Mouse (Mus musculus) hindbrain, embryonic 14.5 days (tissue): ENCODE data around the gene Cct6b. TPM values are rescaled to one million over a fixed set of nuclear protein-coding genes. Genes with fewer than 3 reads are reported as not detected.

Source experiments
- ATAC-seq: fragments of 200-750 bp; cut with Nextera tagmentation; 2 replicates; pipeline ENCODE4 v1.8.0; 2017; ENCODE audit warnings: moderate number of reproducible peaks, mild to moderate bottlenecking, moderate TSS enrichment, moderate library complexity; ENCODE audit not compliant: low FRiP score
- DNase-seq: peaks from one replicate; pipeline ENCODE4 v3.0.0-alpha.2; 2015; ENCODE audit warnings: low spot score
- H3K27ac ChIP-seq: fragments of 300-500 bp; sonication (generic); 2 replicates; pipeline ENCODE4 v1.5.1; 2014; ENCODE audit warnings: mild to moderate bottlenecking, moderate library complexity
- H3K27me3 ChIP-seq: fragments of 300-500 bp; sonication (generic); 2 replicates; pipeline ENCODE4 v1.6.1; 2014; ENCODE audit warnings: mild to moderate bottlenecking, low read length, mixed read lengths; ENCODE audit not compliant: control insufficient read depth, insufficient read depth
- H3K36me3 ChIP-seq: fragments of 300-500 bp; sonication (generic); replicated peaks from 2 replicates; pipeline ENCODE4 v1.6.1; 2014; ENCODE audit not compliant: control insufficient read depth, insufficient read depth
- H3K4me1 ChIP-seq: fragments of 300-500 bp; sonication (generic); replicated peaks from 2 replicates; pipeline ENCODE4 v1.6.1; 2014; ENCODE audit warnings: antibody characterized with exemption, low read length, mixed read lengths; ENCODE audit not compliant: control insufficient read depth, insufficient read depth
- H3K4me2 ChIP-seq: fragments of 300-500 bp; sonication (generic); replicated peaks from 2 replicates; pipeline ENCODE4 v1.6.1; 2014; ENCODE audit warnings: mild to moderate bottlenecking, moderate library complexity
- H3K4me3 ChIP-seq: fragments of 300-500 bp; sonication (generic); replicated peaks from 2 replicates; pipeline ENCODE4 v1.5.1; 2014; ENCODE audit warnings: mild to moderate bottlenecking, low read length
- H3K9ac ChIP-seq: fragments of 300-500 bp; sonication (generic); 2 replicates; pipeline ENCODE4 v1.6.1; 2014
- H3K9me3 ChIP-seq: fragments of 300-500 bp; sonication (generic); 2 replicates; pipeline ENCODE4 v1.6.1; 2016; ENCODE audit warnings: low read length; ENCODE audit not compliant: control insufficient read depth
- WGBS: fragments of 180-500 bp; shearing (Covaris S2); extraction: QIAGEN DNeasy Blood & Tissue Kit; methylation state at CpG from one replicate; pipeline ENCODE4 v1.1.7; 2014; 5-methylcytosine and 5-hydroxymethylcytosine counted together
- polyA plus RNA-seq: library from polyadenylated mRNA; unstranded; fragments of >200 nt; fragmentation: Nextera tagmentation; extraction: Ambion mirVana; gene quantifications from 2 replicates; pipeline ENCODE4 v1.2.1, GENCODE M21; 2014

Cct6b gene
- polyA plus RNA-seq, 1 experiment from 2014 or later = 0.09 TPM

- H3K9ac ChIP-seq = no peak overlapping the region
- H3K36me3 ChIP-seq = no peaks in the 10 kb centered on the region
- no peak overlapping the region for H3K4me3 ChIP-seq
- WGBS = 67% methylated on average over 6 of the region's 6 CpGs
- DNase-seq (peak; percentile 68), ATAC-seq (no peak; the same call in 1 of the 2 replicates)
- H3K27me3 ChIP-seq = no peaks in the 10 kb centered on the region
- no peak overlapping the region for H3K4me2 ChIP-seq
- H3K27ac ChIP-seq = no peak overlapping the region
- H3K9me3 ChIP-seq = no peaks in the 10 kb centered on the region
- no peaks in the 10 kb centered on the region for H3K4me1 ChIP-seq
Measured at GRCm38 (mm10) chr11:82684676-82685075, 79.4 kb downstream of the Cct6b start.

GRCm38 (mm10) chr11:82683765-82684505, 80.2 kb downstream of the Cct6b start:
- Histone ChIP-seq H3K9me3 (no peaks in the 10 kb centered on the region), H3K27ac (no peak overlapping the region), H3K27me3 (no peaks in the 10 kb centered on the region), H3K4me1 (no peaks in the 10 kb centered on the region), H3K4me2 (no peak overlapping the region), H3K4me3 (no peak overlapping the region), H3K9ac (no peak overlapping the region), H3K36me3 (no peaks in the 10 kb centered on the region)
- DNase-seq (peak; percentile 69), ATAC-seq (0 out of 2 replicates have a peak, but pooled peaks have one; percentile 53)
- WGBS = 60% methylated on average over 12 of the region's 12 CpGs

GRCm38 (mm10) chr11:82678561-82678960, 85.6 kb downstream of the Cct6b start:
- no peak overlapping the region for H3K4me3 ChIP-seq
- DNase-seq (no peak), ATAC-seq (no peak)
- no peaks in the 10 kb centered on the region for H3K9me3 ChIP-seq
- H3K27ac ChIP-seq = no peak overlapping the region
- H3K4me2 ChIP-seq = no peak overlapping the region
- H3K36me3 ChIP-seq = no peaks in the 10 kb centered on the region
- WGBS = 70% methylated on average over 12 of the region's 12 CpGs
- no peak overlapping the region for H3K9ac ChIP-seq
- H3K27me3 ChIP-seq = no peaks in the 10 kb centered on the region
- H3K4me1 ChIP-seq = 0 out of 2 replicates have a peak, but pooled peaks cover 5% of the 10 kb centered on the region

Other genes starting within 250 kb of the Cct6b start
- gene Zfp830, start within 50 bp of the Cct6b start, polyA plus RNA-seq = 23.4 and 26.9 TPM in 2 replicates
- gene Lig3, start 16.8 kb upstream of the Cct6b start, polyA plus RNA-seq = 26.0 and 35.8 TPM in 2 replicates
- gene Rffl, start 106.9 kb upstream of the Cct6b start, polyA plus RNA-seq = 4.3 and 5.0 TPM in 2 replicates
- 14.0 and 14.3 TPM in 2 replicates for gene Rad51d, start 126.3 kb upstream of the Cct6b start, polyA plus RNA-seq
- 0.37 and 0.77 TPM in 2 replicates for gene Fndc8, start 127.8 kb upstream of the Cct6b start, polyA plus RNA-seq
- gene Nle1, start 144.1 kb upstream of the Cct6b start, polyA plus RNA-seq = 20.7 and 28.0 TPM in 2 replicates
- 1.1 and 2.0 TPM in 2 replicates for gene Unc45b, start 146.2 kb upstream of the Cct6b start, polyA plus RNA-seq
- 1.4 and 1.6 TPM in 2 replicates for gene Slfn5, start 187.0 kb upstream of the Cct6b start, polyA plus RNA-seq
- gene Slfn9, start 227.5 kb upstream of the Cct6b start, polyA plus RNA-seq = 1.8 and 2.7 TPM in 2 replicates